Mouse (Mus musculus) bone marrow macrophage, adult 2 months (primary cell): ENCODE data around the gene Gpr161.

Experiments used
- CTCF ChIP-seq: IDR thresholded peaks from 2 replicates; pipeline ENCODE4 v1.5.1; 2012; ENCODE audit warnings: low read depth, mild to moderate bottlenecking, low read length, moderate library complexity
- POLR2A ChIP-seq: IDR thresholded peaks from 2 replicates; pipeline ENCODE4 v1.6.1; 2012; ENCODE audit warnings: mild to moderate bottlenecking, low read depth, low read length, borderline replicate concordance

GRCm38 (mm10) chr1:165303209-165303608, 7.6 kb downstream of the Gpr161 start:
- TF ChIP-seq POLR2A (no peak), CTCF (no peak)
